Mouse (Mus musculus) midbrain, embryonic 12.5 days (tissue): ENCODE measurements at regions not wholly inside any gene's neighbourhood (a gene's known extent, or its start where the extent isn't known, plus 50 kb on each side); places are given as distances from the start of the nearest gene placed in this dataset.

ENCODE experiments used
- ATAC-seq: fragments of 200-750 bp; cut with Nextera tagmentation; 2 replicates; pipeline ENCODE4 v1.8.0; 2017; ENCODE audit warnings: low read depth, moderate TSS enrichment, moderate library complexity; ENCODE audit not compliant: low FRiP score
- H3K27ac ChIP-seq: fragments of 300-500 bp; sonication (generic); replicated peaks from 2 replicates; pipeline ENCODE4 v1.5.1; 2016; ENCODE audit warnings: mild to moderate bottlenecking
- H3K27me3 ChIP-seq: fragments of 300-500 bp; sonication (generic); 2 replicates; pipeline ENCODE4 v1.6.1; 2016; ENCODE audit warnings: mild to moderate bottlenecking
- H3K36me3 ChIP-seq: fragments of 300-500 bp; sonication (generic); 2 replicates; pipeline ENCODE4 v1.6.1; 2016
- H3K4me1 ChIP-seq: fragments of 300-500 bp; sonication (generic); 2 replicates; pipeline ENCODE4 v1.6.1; 2016
- H3K4me2 ChIP-seq: fragments of 300-500 bp; sonication (generic); replicated peaks from 2 replicates; pipeline ENCODE4 v1.6.1; 2016; ENCODE audit warnings: mild to moderate bottlenecking, moderate library complexity
- H3K4me3 ChIP-seq: fragments of 300-500 bp; sonication (generic); 2 replicates; pipeline ENCODE4 v1.5.1; 2016; ENCODE audit warnings: mild to moderate bottlenecking
- H3K9ac ChIP-seq: fragments of 300-500 bp; sonication (generic); replicated peaks from 2 replicates; pipeline ENCODE4 v1.6.1; 2016; ENCODE audit warnings: mild to moderate bottlenecking, moderate library complexity
- H3K9me3 ChIP-seq: fragments of 300-500 bp; sonication (generic); 2 replicates; pipeline ENCODE4 v1.6.1; 2016; ENCODE audit warnings: mild to moderate bottlenecking
- WGBS: fragments of 180-500 bp; shearing (Covaris S2); methylation state at CpG from one replicate; pipeline ENCODE4 v1.1.7; 2016; 5-methylcytosine and 5-hydroxymethylcytosine counted together

GRCm38 (mm10) chrX:66524891-66525290 is 124.2 kb upstream of the Slitrk2 start:
- no peak overlapping the region for H3K4me2 ChIP-seq
- no peaks in the 10 kb centered on the region for H3K4me1 ChIP-seq
- H3K27me3 ChIP-seq, result no peaks in the 10 kb centered on the region
- WGBS, result 63% methylated on average over 2 of the region's 2 CpGs
- H3K9ac ChIP-seq, result no peak overlapping the region
- H3K4me3 ChIP-seq, result no peak overlapping the region
- H3K27ac ChIP-seq, result no peak overlapping the region
- no peaks in the 10 kb centered on the region for H3K36me3 ChIP-seq
- no peak for ATAC-seq
- H3K9me3 ChIP-seq, result no peaks in the 10 kb centered on the region

GRCm38 (mm10) chrX:66526842-66527623 is 122.1 kb upstream of the Slitrk2 start:
- H3K4me3 ChIP-seq, result no peak overlapping the region
- no peaks in the 10 kb centered on the region for H3K36me3 ChIP-seq
- H3K27ac ChIP-seq, result no peak overlapping the region
- no peak overlapping the region for H3K4me2 ChIP-seq
- H3K9ac ChIP-seq, result no peak overlapping the region
- no peaks in the 10 kb centered on the region for H3K4me1 ChIP-seq
- H3K27me3 ChIP-seq, result no peaks in the 10 kb centered on the region
- H3K9me3 ChIP-seq, result no peaks in the 10 kb centered on the region
- 0 out of 2 replicates have a peak, but pooled peaks have one; percentile 54 for ATAC-seq
- 79% methylated on average over 3 of the region's 3 CpGs for WGBS

- Histone ChIP-seq H3K4me3 (no peak overlapping the region), H3K4me2 (no peak overlapping the region), H3K9ac (no peak overlapping the region), H3K36me3 (no peaks in the 10 kb centered on the region), H3K4me1 (no peaks in the 10 kb centered on the region), H3K27me3 (no peaks in the 10 kb centered on the region), H3K9me3 (no peaks in the 10 kb centered on the region), H3K27ac (no peak overlapping the region)
- whole genome bisulfite sequencing, result 79% methylated on average over 1 of the region's 1 CpGs
- ATAC-seq, result no peak
Observed at GRCm38 (mm10) chrX:66528931-66529330, 120.2 kb upstream of the Slitrk2 start.

- Histone ChIP-seq H3K4me3 (no peak overlapping the region), H3K9ac (no peak overlapping the region), H3K27ac (no peak overlapping the region), H3K9me3 (no peaks in the 10 kb centered on the region), H3K36me3 (no peaks in the 10 kb centered on the region), H3K27me3 (no peaks in the 10 kb centered on the region), H3K4me1 (no peaks in the 10 kb centered on the region), H3K4me2 (no peak overlapping the region)
- ATAC-seq, result peak; percentile 38; the same call in 1 of the 2 replicates
- WGBS, result 53% methylated on average over 2 of the region's 2 CpGs
Observed at GRCm38 (mm10) chrX:66544002-66544520, 105.1 kb upstream of the Slitrk2 start.

- ATAC-seq, result no peak
- no peak overlapping the region for H3K27ac ChIP-seq
- 38% methylated on average over 2 of the region's 2 CpGs for WGBS
- H3K4me2 ChIP-seq, result no peak overlapping the region
- H3K9ac ChIP-seq, result no peak overlapping the region
- H3K4me1 ChIP-seq, result no peaks in the 10 kb centered on the region
- H3K36me3 ChIP-seq, result no peaks in the 10 kb centered on the region
- H3K27me3 ChIP-seq, result no peaks in the 10 kb centered on the region
- no peaks in the 10 kb centered on the region for H3K9me3 ChIP-seq
- no peak overlapping the region for H3K4me3 ChIP-seq
Observed at GRCm38 (mm10) chrX:66554539-66554938, 94.6 kb upstream of the Slitrk2 start.
